Mouse (Mus musculus): ENCODE data around the gene Igfals.

- TF ChIP-seq POLR2A (IDR thresholded peaks at IDR 0.05; ENCODE audit: insufficient read depth, low read length): no peak
- TF ChIP-seq CTCF (IDR thresholded peaks at IDR 0.05; ENCODE audit: low read depth, low read length): no peak
- no peak for TF ChIP-seq EP300 (IDR thresholded peaks at IDR 0.05; ENCODE audit: insufficient read depth, low read depth, low read length)
These were observed 29.9 kb downstream of the Igfals start for GRCm38 (mm10) chr17:24895571-24896240.
